Mouse (Mus musculus): ENCODE results near the gene Nfkbil1. TPM values are rescaled to one million over a fixed set of nuclear protein-coding genes. Genes with fewer than 3 reads are reported as not detected.
A peak's percentile ranks its signal among the peaks of the same experiment; 100 is the strongest.
"Not testable (repeated sequence)": the region's sequence is repeated elsewhere in the genome, so short reads cannot be mapped to it uniquely, and the experiment has no call there.

The Nfkbil1 gene
- total and polyA plus RNA-seq, 3 experiments, result 15.2 to 25.9 (median 22.0) TPM

- TF ChIP-seq KAT2A (IDR thresholded peaks at IDR 0.05; ENCODE audit: insufficient replicate concordance, low read length) (no peak), EP300 (IDR thresholded peaks at IDR 0.05; ENCODE audit: low read length) (no peak), PAX5 (IDR thresholded peaks at IDR 0.05; ENCODE audit: low read length) (no peak), ZKSCAN1 (IDR thresholded peaks at IDR 0.05; ENCODE audit: borderline replicate concordance, low read depth, low read length) (no peak), CHD2 (IDR thresholded peaks at IDR 0.05; ENCODE audit: low read length) (no peak), ZC3H11A (IDR thresholded peaks at IDR 0.05; ENCODE audit: low read depth, low read length) (peak; percentile 39; the same call in 1 of the 2 replicates)
Measured at GRCm38 (mm10) chr17:35236390-35236746, 776 bp upstream of the Nfkbil1 start (continued).

- dilution Hi-C loops (cut with MboI; ENCODE audit: extremely low pct_ligation_motif_present, extremely low pct_unique_long_range_greater_than_20kb, low sequenced_read_pairs) (no loop called here), in situ Hi-C loops (cut with MboI; ENCODE audit: low pct_ligation_motif_present, low pct_unique_long_range_greater_than_20kb, low sequenced_read_pairs) (loop anchor here (5.0 to 10.0 kb wide), 3 partner anchors 63 to 220 kb away; partner anchors contain the start of genes Ly6g5b and Vwa7)
- H3K4me3 ChIP-seq (replicated peaks in 1 of 3; ENCODE audit: low read depth in 2 of 3, low read length in 2 of 3, poor library complexity in 1 of 3), result peak overlapping the region; percentile 67 to 100 (median 86)
- peak overlapping the region; percentile 95 for H3K27ac ChIP-seq (ENCODE audit: insufficient read depth, low read depth)
- TF ChIP-seq TCF12 (IDR thresholded peaks at IDR 0.05; ENCODE audit: low read depth, low read length), result 0 out of 2 replicates have a peak, but pooled peaks have one; percentile 15
- no peak for TF ChIP-seq POLR2AphosphoS2 (IDR thresholded peaks at IDR 0.05; ENCODE audit: low read depth, low read length)
- TF ChIP-seq CTCF (conservative IDR thresholded peaks at IDR 0.05 in 1 of 2, IDR thresholded peaks at IDR 0.05 in 1 of 2; ENCODE audit: low read depth in 2 of 2, low read length in 2 of 2), result no peak
- TF ChIP-seq BHLHE40 (IDR thresholded peaks at IDR 0.05; ENCODE audit: low read depth, low read length), result no peak
- TF ChIP-seq NELFE (IDR thresholded peaks at IDR 0.05; ENCODE audit: low read depth, low read length), result no peak
- TF ChIP-seq UBTF (IDR thresholded peaks at IDR 0.05; ENCODE audit: low read depth, low read length), result 0 out of 2 replicates have a peak, but pooled peaks have one; percentile 64
- TF ChIP-seq ZC3H11A (IDR thresholded peaks at IDR 0.05; ENCODE audit: low read depth, low read length), result no peak
- no peak for TF ChIP-seq NRF1 (IDR thresholded peaks at IDR 0.05; ENCODE audit: low read depth, low read length)
- TF ChIP-seq JUN (IDR thresholded peaks at IDR 0.05; ENCODE audit: insufficient read depth, low read depth, low read length), result no peak
- no peak for TF ChIP-seq CHD2 (IDR thresholded peaks at IDR 0.05; ENCODE audit: low read length)
- TF ChIP-seq USF1 (IDR thresholded peaks at IDR 0.05; ENCODE audit: low read depth, low read length), result no peak
- TF ChIP-seq ETS1 (conservative IDR thresholded peaks at IDR 0.05; ENCODE audit: low read depth, low read length), result no peak
- H3K9me3 ChIP-seq (replicated peaks; ENCODE audit: low read length), result no peaks in the 10 kb centered on the region
- DNase-seq (ENCODE audit: extremely low read depth), result no peak
- no peaks in the 10 kb centered on the region for H3K27me3 ChIP-seq (replicated peaks)
- H3K4me1 ChIP-seq (ENCODE audit: control insufficient read depth in 1 of 2, insufficient read depth in 2 of 2), result peaks cover 14 to 51% of the 10 kb centered on the region in 2 experiments
- H3K79me2 ChIP-seq (replicated peaks; ENCODE audit: control insufficient read depth, extremely low read depth, insufficient read depth, poor library complexity, severe bottlenecking), result peaks cover 29% of the 10 kb centered on the region
- peaks cover 11 to 42% of the 10 kb centered on the region in 2 experiments for H3K36me3 ChIP-seq (replicated peaks in 1 of 2; ENCODE audit: control insufficient read depth in 1 of 2, insufficient read depth in 1 of 2, low read length in 1 of 2)
- peak overlapping the region; percentile 99 for H3K9ac ChIP-seq (ENCODE audit: insufficient read depth, low read depth)
- H3K4me2 ChIP-seq (ENCODE audit: insufficient read depth, low read depth, poor library complexity, severe bottlenecking), result peak overlapping the region; percentile 57; the same call in 1 of the 2 replicates
Measured at GRCm38 (mm10) chr17:35234903-35235302, 689 bp downstream of the Nfkbil1 start.

GRCm38 (mm10) chr17:35234090-35234489 is 1.5 kb downstream of the Nfkbil1 start:
- peaks cover 17 to 56% of the 10 kb centered on the region in 2 experiments for H3K4me1 ChIP-seq (ENCODE audit: control insufficient read depth in 1 of 2, insufficient read depth in 2 of 2)
- peaks cover 19 to 50% of the 10 kb centered on the region in 2 experiments for H3K36me3 ChIP-seq (replicated peaks in 1 of 2; ENCODE audit: control insufficient read depth in 1 of 2, insufficient read depth in 1 of 2, low read length in 1 of 2)
- H3K9me3 ChIP-seq (replicated peaks; ENCODE audit: low read length); dilution Hi-C loops (cut with MboI; ENCODE audit: extremely low pct_ligation_motif_present, extremely low pct_unique_long_range_greater_than_20kb, low sequenced_read_pairs); H3K27ac ChIP-seq (ENCODE audit: insufficient read depth, low read depth); H3K27me3 ChIP-seq (replicated peaks); DNase-seq (ENCODE audit: extremely low read depth): not testable (repeated sequence)
- peak overlapping the region; percentile 99 for H3K9ac ChIP-seq (ENCODE audit: insufficient read depth, low read depth)
- H3K4me3 ChIP-seq (replicated peaks in 1 of 3; ENCODE audit: low read depth in 2 of 3, low read length in 2 of 3, poor library complexity in 1 of 3), result peak overlapping the region in 1 of 3 experiments; percentile 86
- in situ Hi-C loops (cut with MboI; ENCODE audit: low pct_ligation_motif_present, low pct_unique_long_range_greater_than_20kb, low sequenced_read_pairs), result loop anchor here (5.0 to 10.0 kb wide), 3 partner anchors 62 to 219 kb away; partner anchors contain the start of genes Ly6g5b and Vwa7
- peak overlapping the region; percentile 57; the same call in 1 of the 2 replicates for H3K4me2 ChIP-seq (ENCODE audit: insufficient read depth, low read depth, poor library complexity, severe bottlenecking)
- peaks cover 31% of the 10 kb centered on the region for H3K79me2 ChIP-seq (replicated peaks; ENCODE audit: control insufficient read depth, extremely low read depth, insufficient read depth, poor library complexity, severe bottlenecking)
